Mouse (Mus musculus) liver, embryonic 14.5 days (tissue): Measurements from ENCODE around the gene Klhl2. TPM values are rescaled to one million over a fixed set of nuclear protein-coding genes. Genes with fewer than 3 reads are reported as not detected.

Experiments used
- ATAC-seq: fragments of 200-750 bp; cut with Nextera tagmentation; 2 replicates; pipeline ENCODE4 v1.8.0; 2017; ENCODE audit warnings: moderate number of reproducible peaks, mild to moderate bottlenecking, moderate library complexity; ENCODE audit not compliant: insufficient read depth
- DNase-seq, 3 experiments: peaks; one replicate each; pipeline ENCODE4 v3.0.0-alpha.2; 2012 to 2013; ENCODE audit warnings: low read depth in 3 of 3, low spot score in 3 of 3
- H3K27ac ChIP-seq: fragments of 300-500 bp; sonication (generic); 2 replicates; pipeline ENCODE4 v1.5.1; 2014; ENCODE audit warnings: moderate library complexity, mild to moderate bottlenecking, control low read depth, inconsistent platforms
- H3K27me3 ChIP-seq: fragments of 300-500 bp; sonication (generic); 2 replicates; pipeline ENCODE4 v1.6.1; 2014; ENCODE audit warnings: mild to moderate bottlenecking, low read length, moderate library complexity; ENCODE audit not compliant: control insufficient read depth, insufficient read depth
- H3K36me3 ChIP-seq: fragments of 300-500 bp; sonication (generic); replicated peaks from 2 replicates; pipeline ENCODE4 v1.6.1; 2014; ENCODE audit warnings: low read depth; ENCODE audit not compliant: control insufficient read depth, insufficient read depth
- H3K4me1 ChIP-seq, 2 experiments: fragments of 200-500 bp in 1 of 2; fragments of 300-500 bp in 1 of 2; sonication (generic) in 1 of 2; replicated peaks; 2 replicates each; pipeline ENCODE4 v1.6.1; 2012 to 2014; ENCODE audit warnings: antibody characterized with exemption in 1 of 2, inconsistent platforms in 1 of 2, low read length in 1 of 2; ENCODE audit not compliant: control insufficient read depth in 2 of 2, insufficient read depth in 2 of 2
- H3K4me2 ChIP-seq: fragments of 300-500 bp; sonication (generic); 2 replicates; pipeline ENCODE4 v1.6.1; 2014; ENCODE audit warnings: low read depth, mild to moderate bottlenecking, control low read depth, moderate library complexity
- H3K4me3 ChIP-seq, 2 experiments: fragments of 200-500 bp in 1 of 2; fragments of 300-500 bp in 1 of 2; sonication (generic) in 1 of 2; 2 replicates each; pipeline ENCODE4 v1.5.1; 2012 to 2014; ENCODE audit warnings: low read depth in 2 of 2, low read length in 2 of 2, mild to moderate bottlenecking in 2 of 2, control low read depth in 1 of 2, inconsistent platforms in 1 of 2, moderate library complexity in 1 of 2; ENCODE audit not compliant: insufficient read depth in 1 of 2
- H3K9ac ChIP-seq: fragments of 300-500 bp; sonication (generic); replicated peaks from 2 replicates; pipeline ENCODE4 v1.6.1; 2014; ENCODE audit warnings: mild to moderate bottlenecking, control low read depth, moderate library complexity
- H3K9me3 ChIP-seq: fragments of 300-500 bp; sonication (generic); 2 replicates; pipeline ENCODE4 v1.6.1; 2016; ENCODE audit warnings: low read length, mixed read lengths; ENCODE audit not compliant: control insufficient read depth
- CTCF ChIP-seq: IDR thresholded peaks from 2 replicates; pipeline ENCODE4 v1.5.1; 2016; ENCODE audit warnings: antibody characterized with exemption, low read depth, control low read depth
- EP300 ChIP-seq: IDR thresholded peaks from 2 replicates; pipeline ENCODE4 v1.6.1; 2016; ENCODE audit warnings: antibody characterized with exemption, low read depth
- WGBS: fragments of 180-500 bp; shearing (Covaris S2); extraction: QIAGEN DNeasy Blood & Tissue Kit; methylation state at CpG from one replicate; pipeline ENCODE4 v1.1.7; 2014; ENCODE audit not compliant: insufficient replicate concordance; 5-methylcytosine and 5-hydroxymethylcytosine counted together
- polyA plus RNA-seq, 2 experiments: library from polyadenylated mRNA; depleted of rRNA in 1 of 2; stranded (reverse) in 1 of 2; unstranded in 1 of 2; fragments of >200 nt; fragmentation: Nextera tagmentation in 1 of 2; extraction: Ambion mirVana in 1 of 2; gene quantifications; 2 replicates each; pipeline versions ENCODE4 v1.2.1 to v1.2.3; 2012 to 2014

Klhl2 gene
- polyA plus RNA-seq, 2 experiments: 2.7 to 3.4 TPM

- TF ChIP-seq EP300: no peak
- no peak for TF ChIP-seq CTCF
- WGBS: 54% methylated on average over 10 of the region's 10 CpGs
- H3K27ac ChIP-seq: no peak overlapping the region
- H3K4me2 ChIP-seq: no peak overlapping the region; the same call in 1 of the 2 replicates
- H3K27me3 ChIP-seq: no peaks in the 10 kb centered on the region
- DNase-seq (no peak), ATAC-seq (peak; percentile 60; the same call in 1 of the 2 replicates)
- H3K4me1 ChIP-seq: peaks cover 0 to 6% of the 10 kb centered on the region in 2 experiments; a peak in 1 of 4 replicates
- no peaks in the 10 kb centered on the region for H3K9me3 ChIP-seq
- no peak overlapping the region for H3K4me3 ChIP-seq
- no peaks in the 10 kb centered on the region for H3K36me3 ChIP-seq
- no peak overlapping the region for H3K9ac ChIP-seq
Measured at GRCm38 (mm10) chr8:64746215-64747058, 103.4 kb downstream of the Klhl2 start.

DNA sequence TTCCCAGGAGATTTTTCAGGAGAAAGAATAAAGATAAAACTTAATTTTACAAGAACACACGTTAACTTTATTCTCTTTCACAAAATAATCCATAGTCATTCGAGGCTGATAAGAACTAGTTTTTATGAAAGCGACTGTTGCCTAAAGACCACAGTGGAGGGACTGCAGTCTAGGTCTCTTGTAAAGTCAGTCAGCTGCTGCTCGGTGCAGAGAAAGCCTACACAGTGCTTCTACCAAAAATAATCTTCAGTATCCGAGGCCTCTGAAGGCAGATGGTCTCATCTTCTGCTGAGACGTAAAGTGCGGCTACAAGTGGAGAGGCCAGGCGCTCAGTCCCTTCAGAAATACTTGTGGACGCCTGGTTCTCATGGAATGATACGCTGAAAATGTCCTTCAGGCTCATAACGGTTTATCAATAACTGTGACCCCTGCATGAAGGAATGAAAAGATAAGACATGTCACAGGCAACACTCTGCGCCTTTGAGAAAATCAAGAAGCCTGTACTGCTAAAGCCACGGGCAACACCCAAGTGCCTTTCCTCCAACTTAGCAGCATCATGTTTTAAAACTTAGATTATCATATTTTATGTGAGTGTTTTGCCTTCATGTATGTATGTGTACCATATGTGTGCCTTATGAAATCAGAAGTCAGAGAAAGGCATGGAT, 109.1 kb downstream of the Klhl2 start:
- Histone ChIP-seq H3K4me3 (no peak overlapping the region), H3K4me1 (peaks cover 4 to 10% of the 10 kb centered on the region in 2 experiments), H3K4me2 (peak overlapping the region; percentile 51), H3K9ac (no peak overlapping the region; the same call in 1 of the 2 replicates), H3K27me3 (no peaks in the 10 kb centered on the region), H3K9me3 (no peaks in the 10 kb centered on the region), H3K36me3 (no peaks in the 10 kb centered on the region), H3K27ac (peak overlapping the region; percentile 57)
- ATAC-seq: peak; percentile 67
- no peak for TF ChIP-seq CTCF
- 0 out of 2 replicates have a peak, but pooled peaks have one; percentile 32 for TF ChIP-seq EP300
- DNase-seq: no peak
- 32% methylated on average over 13 of the region's 13 CpGs for WGBS

- Histone ChIP-seq H3K27ac (no peak overlapping the region), H3K9me3 (no peaks in the 10 kb centered on the region), H3K4me1 (peaks cover 4 to 18% of the 10 kb centered on the region in 2 experiments), H3K4me3 (no peak overlapping the region), H3K9ac (no peak overlapping the region), H3K4me2 (no peak overlapping the region), H3K36me3 (no peaks in the 10 kb centered on the region), H3K27me3 (no peaks in the 10 kb centered on the region)
- TF ChIP-seq CTCF (no peak), EP300 (no peak)
- ATAC-seq (no peak), DNase-seq (no peak)
- 57% methylated on average over 1 of the region's 1 CpGs for WGBS
Measured at GRCm38 (mm10) chr8:64738916-64739315, 110.9 kb downstream of the Klhl2 start.

GRCm38 (mm10) chr8:64736767-64737323, 113.0 kb downstream of the Klhl2 start:
- Histone ChIP-seq H3K4me3 (no peak overlapping the region), H3K4me2 (no peak overlapping the region), H3K27me3 (no peaks in the 10 kb centered on the region), H3K4me1 (peaks cover 4 to 23% of the 10 kb centered on the region in 2 experiments), H3K9ac (no peak overlapping the region), H3K36me3 (no peaks in the 10 kb centered on the region), H3K9me3 (no peaks in the 10 kb centered on the region), H3K27ac (no peak overlapping the region)
- ATAC-seq (no peak), DNase-seq (no peak)
- 66% methylated on average over 3 of the region's 3 CpGs for WGBS
- TF ChIP-seq CTCF (no peak), EP300 (no peak)

DNA sequence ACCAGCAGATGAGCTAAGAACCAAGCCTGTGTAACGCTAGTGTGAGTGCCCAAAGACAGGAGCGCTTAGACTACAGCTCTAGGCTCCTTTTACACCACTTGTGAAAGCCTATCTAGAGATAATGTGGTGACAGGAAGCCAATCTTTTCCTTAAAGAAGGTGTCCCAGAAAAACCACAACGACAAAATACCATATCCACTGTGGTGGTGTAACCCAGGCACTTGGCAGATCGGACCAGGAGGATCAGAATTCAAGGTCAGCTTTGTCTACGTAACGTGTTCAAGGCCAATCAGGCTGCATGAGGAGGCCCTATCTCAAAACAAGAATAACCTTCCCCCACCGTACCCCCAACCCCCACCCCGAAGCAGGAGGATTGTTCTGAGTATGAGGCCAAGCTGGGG, 114.7 kb downstream of the Klhl2 start:
- DNase-seq: no peak

More for the DNA sequence above, 114.7 kb downstream of the Klhl2 start:
- 23% methylated on average over 8 of the region's 8 CpGs for WGBS
- H3K4me2 ChIP-seq: no peak overlapping the region
- H3K27ac ChIP-seq: no peak overlapping the region
- H3K36me3 ChIP-seq: peaks cover 2% of the 10 kb centered on the region
- H3K9me3 ChIP-seq: no peaks in the 10 kb centered on the region
- peaks cover 0 to 18% of the 10 kb centered on the region in 2 experiments; a peak in 3 of 4 replicates for H3K4me1 ChIP-seq
- H3K27me3 ChIP-seq: no peaks in the 10 kb centered on the region
- H3K9ac ChIP-seq: no peak overlapping the region
- TF ChIP-seq CTCF (no peak), EP300 (no peak)
- no peak overlapping the region for H3K4me3 ChIP-seq
- no peak for ATAC-seq
